Mouse (Mus musculus): Measurements from ENCODE around the gene Gm5741. TPM values are rescaled to one million over a fixed set of nuclear protein-coding genes. Genes with fewer than 3 reads are reported as not detected.

Gene Gm5741
- polyA plus RNA-seq, 1 experiment, result 1.4 TPM

- TF ChIP-seq CTCF (IDR thresholded peaks at IDR 0.05; ENCODE audit: extremely low read depth, insufficient read length, insufficient replicate concordance, low read depth, low read length) (no peak), POLR2A (IDR thresholded peaks at IDR 0.05; ENCODE audit: low read depth, low read length) (no peak)
- Histone ChIP-seq H3K36me3 (ENCODE audit: control insufficient read depth, insufficient read depth, low read length) (peaks cover 55% of the 10 kb centered on the region), H3K4me3 (ENCODE audit: low read depth, low read length) (no peak overlapping the region), H3K27me3 (ENCODE audit: control insufficient read depth, insufficient read depth, low read length) (no peaks in the 10 kb centered on the region), H3K4me1 (ENCODE audit: control insufficient read depth, insufficient read depth, insufficient read length, low read length) (no peaks in the 10 kb centered on the region), H3K27ac (ENCODE audit: insufficient read depth, low read depth, low read length) (no peak overlapping the region)
- 95% methylated on average over 7 of the region's 7 CpGs for WGBS
Measured at GRCm38 (mm10) chr8:85095566-85095965, 27.8 kb upstream of the Gm5741 start.

- TF ChIP-seq POLR2A (IDR thresholded peaks at IDR 0.05; ENCODE audit: low read depth, low read length), result no peak
- no peak for TF ChIP-seq CTCF (IDR thresholded peaks at IDR 0.05; ENCODE audit: extremely low read depth, insufficient read length, insufficient replicate concordance, low read depth, low read length)
- H3K4me3 ChIP-seq (ENCODE audit: low read depth, low read length), result no peak overlapping the region
- H3K27ac ChIP-seq (ENCODE audit: insufficient read depth, low read depth, low read length), result no peak overlapping the region
- no peaks in the 10 kb centered on the region for H3K27me3 ChIP-seq (ENCODE audit: control insufficient read depth, insufficient read depth, low read length)
- H3K4me1 ChIP-seq (ENCODE audit: control insufficient read depth, insufficient read depth, insufficient read length, low read length), result no peaks in the 10 kb centered on the region
- WGBS, result 92% methylated on average over 13 of the region's 13 CpGs
- peaks cover 55% of the 10 kb centered on the region for H3K36me3 ChIP-seq (ENCODE audit: control insufficient read depth, insufficient read depth, low read length)
Measured at GRCm38 (mm10) chr8:85095051-85095450, 27.3 kb upstream of the Gm5741 start.

DNA sequence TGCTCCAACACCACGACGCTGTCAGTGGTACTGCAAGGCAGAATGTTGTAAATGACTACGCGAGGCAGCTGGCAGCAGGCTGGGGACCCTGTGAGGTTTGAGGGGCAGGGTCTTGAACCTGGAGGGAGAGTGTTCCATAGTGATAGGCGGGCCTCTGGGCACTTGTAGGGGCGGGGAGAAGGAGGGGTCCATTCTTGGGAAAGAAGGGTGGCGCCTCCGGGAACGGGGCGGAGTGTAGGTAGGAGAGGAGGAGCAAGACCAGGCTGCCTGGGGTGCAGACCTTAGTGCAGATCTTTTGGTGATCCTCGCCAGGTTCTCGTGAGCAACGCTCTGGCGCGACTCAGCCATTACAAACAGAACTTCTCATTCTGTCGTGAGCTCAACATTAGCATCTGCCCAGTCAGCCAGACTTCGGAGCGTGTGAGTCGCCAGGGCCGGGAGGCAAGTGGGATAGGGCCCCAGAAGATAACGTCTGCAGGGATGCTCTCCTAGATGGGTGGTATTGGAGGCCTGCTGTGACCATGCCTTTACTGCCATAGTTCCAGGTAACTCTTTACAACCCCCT lies 23.8 kb upstream of the Gm5741 start:
- no peak overlapping the region for H3K27ac ChIP-seq (ENCODE audit: insufficient read depth, low read depth, low read length)
- TF ChIP-seq CTCF (IDR thresholded peaks at IDR 0.05; ENCODE audit: extremely low read depth, insufficient read length, insufficient replicate concordance, low read depth, low read length), result no peak
- no peak for TF ChIP-seq POLR2A (IDR thresholded peaks at IDR 0.05; ENCODE audit: low read depth, low read length)
- H3K36me3 ChIP-seq (ENCODE audit: control insufficient read depth, insufficient read depth, low read length), result peaks cover 64% of the 10 kb centered on the region
- 77% methylated on average over 21 of the region's 21 CpGs for WGBS
- no peaks in the 10 kb centered on the region for H3K27me3 ChIP-seq (ENCODE audit: control insufficient read depth, insufficient read depth, low read length)
- H3K4me3 ChIP-seq (ENCODE audit: low read depth, low read length), result no peak overlapping the region
- H3K4me1 ChIP-seq (ENCODE audit: control insufficient read depth, insufficient read depth, insufficient read length, low read length), result no peaks in the 10 kb centered on the region

DNA sequence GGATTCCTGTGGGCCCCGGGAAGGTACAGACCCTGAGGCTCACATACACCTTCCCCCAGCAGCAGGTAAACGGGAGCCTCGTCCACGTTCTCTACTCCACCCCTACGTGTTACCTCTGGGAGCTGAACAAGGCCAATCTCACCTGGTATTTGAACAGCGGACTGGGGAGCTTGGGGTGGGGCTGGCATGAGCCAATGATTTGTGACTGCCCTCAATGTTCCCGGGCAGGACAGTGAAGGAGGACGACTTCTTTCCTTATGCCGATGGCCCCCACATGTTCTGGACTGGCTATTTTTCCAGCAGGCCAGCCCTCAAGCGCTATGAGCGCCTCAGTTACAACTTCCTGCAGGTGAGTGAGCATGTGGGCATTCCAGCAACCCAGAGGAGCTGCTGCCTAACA lies 23.1 kb upstream of the Gm5741 start:
- no peak overlapping the region for H3K4me3 ChIP-seq (ENCODE audit: low read depth, low read length)
- H3K4me1 ChIP-seq (ENCODE audit: control insufficient read depth, insufficient read depth, insufficient read length, low read length), result no peaks in the 10 kb centered on the region
- TF ChIP-seq POLR2A (IDR thresholded peaks at IDR 0.05; ENCODE audit: low read depth, low read length), result no peak
- no peak for TF ChIP-seq CTCF (IDR thresholded peaks at IDR 0.05; ENCODE audit: extremely low read depth, insufficient read length, insufficient replicate concordance, low read depth, low read length)
- no peak overlapping the region for H3K27ac ChIP-seq (ENCODE audit: insufficient read depth, low read depth, low read length)
- H3K27me3 ChIP-seq (ENCODE audit: control insufficient read depth, insufficient read depth, low read length), result no peaks in the 10 kb centered on the region
- WGBS, result 82% methylated on average over 11 of the region's 11 CpGs
- H3K36me3 ChIP-seq (ENCODE audit: control insufficient read depth, insufficient read depth, low read length), result peaks cover 57% of the 10 kb centered on the region

GRCm38 (mm10) chr8:85088771-85089170 lies 21.0 kb upstream of the Gm5741 start:
- WGBS, result 78% methylated on average over 2 of the region's 2 CpGs
- H3K36me3 ChIP-seq (ENCODE audit: control insufficient read depth, insufficient read depth, low read length), result peaks cover 48% of the 10 kb centered on the region

DNA sequence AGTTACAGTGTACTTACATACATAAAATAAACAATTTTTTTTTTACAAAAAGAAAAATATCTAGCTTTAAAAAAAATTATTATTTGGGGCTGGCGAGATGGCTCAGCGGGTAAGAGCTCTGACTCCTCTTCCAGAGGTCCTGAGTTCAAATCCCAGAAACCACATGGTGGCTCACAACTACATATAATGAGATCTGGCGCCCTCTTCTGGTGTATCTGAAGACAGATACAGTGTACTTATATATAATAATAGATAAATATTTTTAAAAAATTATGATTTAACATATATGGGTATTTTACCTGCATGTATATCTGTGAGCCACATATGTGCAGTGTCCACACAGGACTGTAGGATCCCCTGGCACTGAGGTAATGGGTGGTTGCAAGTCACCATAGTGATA lies 18.5 kb upstream of the Gm5741 start:
- no peaks in the 10 kb centered on the region for H3K27me3 ChIP-seq (ENCODE audit: control insufficient read depth, insufficient read depth, low read length)
- no peak overlapping the region for H3K27ac ChIP-seq (ENCODE audit: insufficient read depth, low read depth, low read length)
- H3K4me1 ChIP-seq (ENCODE audit: control insufficient read depth, insufficient read depth, insufficient read length, low read length), result peaks cover 11% of the 10 kb centered on the region
- peaks cover 33% of the 10 kb centered on the region for H3K36me3 ChIP-seq (ENCODE audit: control insufficient read depth, insufficient read depth, low read length)
- WGBS, result 86% methylated on average over 3 of the region's 3 CpGs
- TF ChIP-seq POLR2A (IDR thresholded peaks at IDR 0.05; ENCODE audit: low read depth, low read length) (no peak), CTCF (IDR thresholded peaks at IDR 0.05; ENCODE audit: extremely low read depth, insufficient read length, insufficient replicate concordance, low read depth, low read length) (no peak)
- H3K4me3 ChIP-seq (ENCODE audit: low read depth, low read length), result no peak overlapping the region

More at GRCm38 (mm10) chr8:85088771-85089170, 21.0 kb upstream of the Gm5741 start:
- TF ChIP-seq CTCF (IDR thresholded peaks at IDR 0.05; ENCODE audit: extremely low read depth, insufficient read length, insufficient replicate concordance, low read depth, low read length) (no peak), POLR2A (IDR thresholded peaks at IDR 0.05; ENCODE audit: low read depth, low read length) (no peak)
- Histone ChIP-seq H3K4me1 (ENCODE audit: control insufficient read depth, insufficient read depth, insufficient read length, low read length) (peaks cover 3% of the 10 kb centered on the region; the same call in 1 of the 2 replicates), H3K27me3 (ENCODE audit: control insufficient read depth, insufficient read depth, low read length) (no peaks in the 10 kb centered on the region), H3K4me3 (ENCODE audit: low read depth, low read length) (no peak overlapping the region), H3K27ac (ENCODE audit: insufficient read depth, low read depth, low read length) (no peak overlapping the region)

- H3K27ac ChIP-seq (ENCODE audit: insufficient read depth, low read depth, low read length), result 0 out of 2 replicates have a peak overlapping the region, but pooled peaks have one; percentile 3
- no peak overlapping the region for H3K4me3 ChIP-seq (ENCODE audit: low read depth, low read length)
- H3K4me1 ChIP-seq (ENCODE audit: control insufficient read depth, insufficient read depth, insufficient read length, low read length), result peaks cover 12% of the 10 kb centered on the region
- no peak for TF ChIP-seq POLR2A (IDR thresholded peaks at IDR 0.05; ENCODE audit: low read depth, low read length)
- TF ChIP-seq CTCF (IDR thresholded peaks at IDR 0.05; ENCODE audit: extremely low read depth, insufficient read length, insufficient replicate concordance, low read depth, low read length), result no peak
- peaks cover 28% of the 10 kb centered on the region for H3K36me3 ChIP-seq (ENCODE audit: control insufficient read depth, insufficient read depth, low read length)
- no peaks in the 10 kb centered on the region for H3K27me3 ChIP-seq (ENCODE audit: control insufficient read depth, insufficient read depth, low read length)
- WGBS, result 71% methylated on average over 8 of the region's 8 CpGs
Measured at GRCm38 (mm10) chr8:85084633-85085032, 16.9 kb upstream of the Gm5741 start.

All from small intestine, adult 2 months (tissue).